Mouse (Mus musculus): Measurements from ENCODE around the gene Tsr2.

DNA sequence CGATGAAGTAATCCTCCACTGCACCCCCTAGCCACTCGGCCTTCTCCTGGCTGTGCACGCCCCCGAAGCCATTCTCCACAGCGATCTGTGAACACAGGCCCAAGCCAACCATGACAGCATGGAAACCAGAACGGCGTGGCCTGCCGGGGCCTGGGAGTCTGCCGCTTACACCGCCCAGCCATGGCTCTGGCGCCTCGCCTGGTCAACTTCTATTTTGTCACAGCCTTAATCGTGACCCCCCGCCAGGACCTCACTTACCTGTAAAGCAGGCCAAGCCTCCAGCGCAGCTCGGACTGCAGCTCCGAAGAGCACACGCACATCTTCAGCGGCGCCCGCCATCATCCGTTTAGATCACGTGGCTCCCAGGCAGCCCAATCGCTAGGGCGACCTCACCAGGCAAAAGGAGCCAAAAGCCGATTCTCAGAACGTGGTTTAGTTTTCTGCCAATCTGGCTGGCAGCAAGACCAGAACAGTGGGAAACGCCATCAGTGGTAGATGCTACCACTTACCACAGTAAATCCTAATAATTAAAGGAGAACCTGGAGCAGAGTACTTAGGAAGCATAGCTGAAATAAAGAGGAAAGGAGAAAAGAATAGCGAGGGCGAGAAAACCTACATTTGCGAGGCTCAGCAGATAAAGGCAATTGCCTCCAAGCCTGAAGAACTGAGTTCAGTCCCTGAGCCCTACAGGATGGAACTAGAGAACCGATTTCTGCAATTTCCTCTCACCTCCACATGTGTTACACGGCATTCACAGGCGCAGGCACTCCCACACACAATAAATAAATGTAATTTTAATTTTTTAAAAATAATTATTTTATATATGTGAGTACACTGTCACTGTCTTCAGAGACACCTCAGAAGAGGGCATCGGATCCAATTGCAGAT is at the start of gene Tsr2:
- TF ChIP-seq GATA1 (IDR thresholded peaks at IDR 0.05; ENCODE audit: borderline replicate concordance, low read length) (no peak), FLI1 (IDR thresholded peaks at IDR 0.05; ENCODE audit: low read length) (no peak)
